Mouse (Mus musculus): ENCODE results near the gene Mtmr6. TPM values are rescaled to one million over a fixed set of nuclear protein-coding genes. Genes with fewer than 3 reads are reported as not detected.

Mtmr6 gene
- 60.2 and 67.2 TPM in 2 replicates for polyA plus RNA-seq (2015; fragmentation: Nextera tagmentation; extraction: Ambion mirVana)

GRCm38 (mm10) chr14:60264990-60265876 is at the start of gene Mtmr6:
TSS of gene Mtmr6 (plus strand) at chr14:60265228.
- H3K4me2 ChIP-seq (replicated peaks): peak within 1 kb of the TSS; percentile 76
- H3K4me3 ChIP-seq (replicated peaks): peak within 1 kb of the TSS; percentile 83
- H3K27me3 ChIP-seq: no peaks in the 10 kb centered on the region
- peak; percentile 99 for ATAC-seq
- no peaks in the 10 kb centered on the region for H3K9me3 ChIP-seq
- WGBS: under 1% methylated on average over 50 of the region's 51 CpGs
- peak within 1 kb of the TSS; percentile 87 for H3K9ac ChIP-seq (replicated peaks)
- peak within 1 kb of the TSS; percentile 87 for H3K27ac ChIP-seq
- H3K36me3 ChIP-seq: no peaks in the 10 kb centered on the region; the same call in 1 of the 2 replicates
- H3K4me1 ChIP-seq (replicated peaks): peaks cover 26% of the 10 kb centered on the region

GRCm38 (mm10) chr14:60216125-60216524 is 48.9 kb upstream of the Mtmr6 start:
- Histone ChIP-seq H3K4me2 (replicated peaks) (no peak overlapping the region), H3K9me3 (no peaks in the 10 kb centered on the region), H3K4me1 (replicated peaks) (no peaks in the 10 kb centered on the region), H3K27me3 (no peaks in the 10 kb centered on the region), H3K4me3 (replicated peaks) (no peak overlapping the region), H3K9ac (replicated peaks) (no peak overlapping the region), H3K27ac (no peak overlapping the region), H3K36me3 (peaks cover 28% of the 10 kb centered on the region)
- 92% methylated on average over 1 of the region's 1 CpGs for WGBS
- ATAC-seq: no peak

- 99% methylated on average over 4 of the region's 4 CpGs for WGBS
- Histone ChIP-seq H3K27ac (no peak overlapping the region), H3K4me1 (replicated peaks) (no peaks in the 10 kb centered on the region), H3K4me3 (replicated peaks) (no peak overlapping the region), H3K4me2 (replicated peaks) (no peak overlapping the region), H3K36me3 (peaks cover 31% of the 10 kb centered on the region), H3K27me3 (no peaks in the 10 kb centered on the region), H3K9me3 (no peaks in the 10 kb centered on the region), H3K9ac (replicated peaks) (no peak overlapping the region)
- no peak for ATAC-seq
Observed at GRCm38 (mm10) chr14:60217616-60218015, 47.4 kb upstream of the Mtmr6 start.

GRCm38 (mm10) chr14:60219886-60220285 is 45.1 kb upstream of the Mtmr6 start:
- Histone ChIP-seq H3K4me1 (replicated peaks) (no peaks in the 10 kb centered on the region), H3K4me2 (replicated peaks) (no peak overlapping the region), H3K27me3 (no peaks in the 10 kb centered on the region), H3K4me3 (replicated peaks) (no peak overlapping the region), H3K27ac (no peak overlapping the region), H3K36me3 (peaks cover 35% of the 10 kb centered on the region), H3K9ac (replicated peaks) (no peak overlapping the region), H3K9me3 (no peaks in the 10 kb centered on the region)
- ATAC-seq: no peak
- 89% methylated on average over 10 of the region's 10 CpGs for WGBS

GRCm38 (mm10) chr14:60238551-60238950 is 26.5 kb upstream of the Mtmr6 start:
- H3K9ac ChIP-seq (replicated peaks): no peak overlapping the region
- no peak overlapping the region for H3K4me3 ChIP-seq (replicated peaks)
- H3K27ac ChIP-seq: no peak overlapping the region
- ATAC-seq: no peak
- H3K9me3 ChIP-seq: no peaks in the 10 kb centered on the region
- H3K4me2 ChIP-seq (replicated peaks): no peak overlapping the region
- peaks cover 44% of the 10 kb centered on the region for H3K36me3 ChIP-seq
- no peaks in the 10 kb centered on the region for H3K4me1 ChIP-seq (replicated peaks)
- 90% methylated on average over 3 of the region's 3 CpGs for WGBS
- H3K27me3 ChIP-seq: no peaks in the 10 kb centered on the region

- peak overlapping the region; percentile 95; the same call in 1 of the 2 replicates for H3K27ac ChIP-seq
- ATAC-seq: no peak
- peak overlapping the region; percentile 91 for H3K4me2 ChIP-seq (replicated peaks)
- H3K27me3 ChIP-seq: no peaks in the 10 kb centered on the region
- peak overlapping the region; percentile 98 for H3K9ac ChIP-seq (replicated peaks)
- H3K4me1 ChIP-seq (replicated peaks): peaks cover 29% of the 10 kb centered on the region
- no peaks in the 10 kb centered on the region for H3K9me3 ChIP-seq
- H3K4me3 ChIP-seq (replicated peaks): peak overlapping the region; percentile 84
- WGBS: 25% methylated on average over 8 of the region's 8 CpGs
- peaks cover 3% of the 10 kb centered on the region; the same call in 1 of the 2 replicates for H3K36me3 ChIP-seq
Observed at GRCm38 (mm10) chr14:60250366-60250765, 14.7 kb upstream of the Mtmr6 start.

DNA sequence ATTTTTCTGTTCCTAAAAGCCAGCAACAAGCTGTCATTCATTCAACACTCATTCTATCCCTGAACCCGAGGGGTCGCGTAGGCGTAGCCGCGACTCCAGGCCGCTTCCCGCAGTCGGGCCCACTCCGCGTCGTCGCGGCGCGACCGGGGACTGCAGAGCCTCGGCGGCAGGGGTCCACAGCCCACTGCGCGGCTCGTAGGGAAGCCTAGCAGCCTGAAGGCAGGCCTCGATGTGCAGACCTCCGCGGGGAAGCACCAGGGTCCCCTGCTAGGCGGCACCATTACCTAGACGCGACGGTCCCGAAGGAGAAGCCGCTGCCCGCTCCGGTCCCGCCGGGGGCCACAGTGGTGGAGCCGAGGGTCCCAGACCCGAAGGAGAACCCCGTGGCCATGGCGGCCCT is 14.1 kb upstream of the Mtmr6 start:
- peak overlapping the region; percentile 98 for H3K9ac ChIP-seq (replicated peaks)
- 0 out of 2 replicates have a peak, but pooled peaks cover 2% of the 10 kb centered on the region for H3K36me3 ChIP-seq
- H3K9me3 ChIP-seq: no peaks in the 10 kb centered on the region
- under 1% methylated on average over 39 of the region's 39 CpGs for WGBS
- H3K27ac ChIP-seq: peak overlapping the region; percentile 95
- H3K27me3 ChIP-seq: no peaks in the 10 kb centered on the region
- peaks cover 29% of the 10 kb centered on the region for H3K4me1 ChIP-seq (replicated peaks)
- H3K4me3 ChIP-seq (replicated peaks): peak overlapping the region; percentile 84
- ATAC-seq: peak; percentile 76
- peak overlapping the region; percentile 91 for H3K4me2 ChIP-seq (replicated peaks)

DNA sequence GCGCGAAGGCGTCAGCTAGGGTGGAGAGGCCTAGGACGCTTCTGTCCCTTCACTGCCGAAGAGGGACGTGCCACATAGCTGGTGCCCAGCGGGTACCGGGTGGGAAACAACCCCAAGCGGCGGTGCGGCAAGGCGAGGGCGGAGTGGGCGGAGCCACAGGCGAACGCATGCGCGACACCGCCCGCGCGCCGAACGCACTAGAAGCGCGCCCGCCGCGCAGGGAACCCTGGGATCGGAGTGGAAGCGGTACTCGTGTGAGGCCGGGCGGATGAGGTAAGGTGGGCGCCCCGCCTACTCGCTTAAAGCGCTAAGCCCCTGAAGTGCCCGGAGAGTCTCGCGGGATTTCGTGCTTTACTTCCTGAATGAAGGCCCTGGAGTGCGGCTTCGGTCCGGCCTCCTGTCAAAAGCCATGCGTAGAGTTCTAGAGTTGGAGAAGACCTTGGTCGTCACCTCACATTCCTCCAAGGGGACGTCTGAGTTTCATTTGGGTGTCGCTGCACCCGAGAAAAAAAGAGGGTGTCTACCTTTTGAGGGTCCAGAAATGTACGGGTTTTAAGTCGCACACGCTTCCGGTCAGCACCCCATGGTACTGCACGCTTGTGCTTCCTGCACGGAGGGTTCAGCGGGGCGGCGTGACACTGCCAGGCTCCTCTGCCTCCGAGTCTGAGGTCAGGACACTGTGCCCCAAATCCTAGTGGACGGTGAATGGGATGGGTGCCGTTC is 13.6 kb upstream of the Mtmr6 start, which contains the start of the genes Nupl1 and Gm49336:
Nupl1 (minus strand) TSS at position 151 of the 723 bp plus-strand sequence.
Gm49336 (minus strand) TSS at position 227 of the 723 bp plus-strand sequence.
- ATAC-seq: peak; percentile 100
- Histone ChIP-seq H3K4me1 (replicated peaks) (peaks cover 29% of the 10 kb centered on the region), H3K4me3 (replicated peaks) (peak within 1 kb of the TSS; percentile 84), H3K9ac (replicated peaks) (peak within 1 kb of the TSS; percentile 98), H3K36me3 (0 out of 2 replicates have a peak, but pooled peaks cover 2% of the 10 kb centered on the region), H3K9me3 (no peaks in the 10 kb centered on the region), H3K4me2 (replicated peaks) (peak within 1 kb of the TSS; percentile 91), H3K27me3 (no peaks in the 10 kb centered on the region), H3K27ac (peak within 1 kb of the TSS; percentile 95)
- under 1% methylated on average over 62 of the region's 62 CpGs for WGBS

- Histone ChIP-seq H3K9ac (replicated peaks) (peak overlapping the region; percentile 83), H3K27ac (peak overlapping the region; percentile 85), H3K9me3 (no peaks in the 10 kb centered on the region), H3K4me1 (replicated peaks) (peaks cover 29% of the 10 kb centered on the region), H3K4me3 (replicated peaks) (peak overlapping the region; percentile 84), H3K36me3 (no peaks in the 10 kb centered on the region), H3K4me2 (replicated peaks) (peak overlapping the region; percentile 91), H3K27me3 (no peaks in the 10 kb centered on the region)
- no peak for ATAC-seq
- WGBS: 18% methylated on average over 15 of the region's 15 CpGs
Observed at GRCm38 (mm10) chr14:60252004-60253000, 12.7 kb upstream of the Mtmr6 start.

DNA sequence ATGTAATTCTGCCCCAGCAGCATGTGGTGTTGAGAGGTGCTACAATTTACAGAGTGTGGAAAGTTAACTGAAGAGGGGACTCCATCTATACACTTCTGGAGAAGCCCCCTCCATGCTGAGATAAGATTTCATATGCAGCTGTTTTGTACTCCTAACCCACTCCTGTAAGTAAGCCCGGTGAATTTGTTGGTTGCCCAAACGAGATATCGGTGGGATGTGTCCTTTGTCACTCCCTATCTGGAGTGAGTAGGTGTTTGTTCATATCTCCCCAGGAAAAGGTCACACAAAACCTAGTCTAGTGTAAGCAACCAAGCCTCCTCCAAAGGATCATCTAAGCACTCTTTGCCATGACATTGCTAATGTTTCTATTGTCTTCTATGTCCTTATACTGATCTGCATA is 11.6 kb upstream of the Mtmr6 start:
- 89% methylated on average over 3 of the region's 3 CpGs for WGBS
- H3K9ac ChIP-seq (replicated peaks): no peak overlapping the region
- H3K4me2 ChIP-seq (replicated peaks): no peak overlapping the region
- no peak overlapping the region for H3K27ac ChIP-seq
- no peaks in the 10 kb centered on the region for H3K36me3 ChIP-seq
- H3K4me1 ChIP-seq (replicated peaks): peaks cover 23% of the 10 kb centered on the region
- H3K9me3 ChIP-seq: no peaks in the 10 kb centered on the region
- no peak overlapping the region for H3K4me3 ChIP-seq (replicated peaks)
- no peak for ATAC-seq
- H3K27me3 ChIP-seq: no peaks in the 10 kb centered on the region

DNA sequence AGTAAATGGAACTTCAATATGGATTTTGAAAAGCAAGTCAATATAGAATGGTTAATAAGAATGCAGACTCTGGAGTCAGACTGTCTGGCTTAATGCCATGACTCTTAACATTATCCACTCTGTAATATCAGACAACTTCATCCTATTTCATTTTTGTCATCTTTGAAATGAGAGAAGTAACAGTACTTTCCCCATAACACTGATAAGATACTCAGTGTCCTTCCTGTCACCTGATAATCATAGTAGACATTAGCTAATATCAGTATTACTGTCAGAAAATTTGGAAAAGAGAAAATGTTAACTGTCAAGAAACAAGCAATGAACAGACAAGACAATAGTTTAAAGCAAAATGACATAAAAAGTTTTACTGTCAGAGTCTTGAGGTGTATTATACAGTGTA is 10.3 kb upstream of the Mtmr6 start:
- peaks cover 14% of the 10 kb centered on the region for H3K4me1 ChIP-seq (replicated peaks)
- H3K4me3 ChIP-seq (replicated peaks): no peak overlapping the region
- no peaks in the 10 kb centered on the region for H3K27me3 ChIP-seq
- H3K27ac ChIP-seq: no peak overlapping the region
- no peaks in the 10 kb centered on the region for H3K9me3 ChIP-seq
- H3K36me3 ChIP-seq: no peaks in the 10 kb centered on the region
- H3K4me2 ChIP-seq (replicated peaks): no peak overlapping the region
- H3K9ac ChIP-seq (replicated peaks): no peak overlapping the region
- no peak for ATAC-seq

Measured in midbrain, embryonic 13.5 days (tissue).